Mouse (Mus musculus) midbrain, embryonic 16.5 days (tissue): ENCODE measurements around the gene Serpina1e. TPM values are rescaled to one million over a fixed set of nuclear protein-coding genes. Genes with fewer than 3 reads are reported as not detected.
A peak's percentile ranks its signal among the peaks of the same experiment; 100 is the strongest.

Source experiments
- ATAC-seq: fragments of 200-750 bp; cut with Nextera tagmentation; 2 replicates; pipeline ENCODE4 v1.8.0; 2017; ENCODE audit warnings: moderate TSS enrichment
- H3K27ac ChIP-seq: fragments of 300-500 bp; sonication (generic); 2 replicates; pipeline ENCODE4 v1.5.1; 2014; ENCODE audit warnings: mild to moderate bottlenecking, low read length, mixed read lengths
- H3K27me3 ChIP-seq: fragments of 300-500 bp; sonication (generic); 2 replicates; pipeline ENCODE4 v1.6.1; 2014; ENCODE audit warnings: low read depth, low read length, mixed read lengths; ENCODE audit not compliant: control insufficient read depth, insufficient read depth
- H3K36me3 ChIP-seq: fragments of 300-500 bp; sonication (generic); 2 replicates; pipeline ENCODE4 v1.6.1; 2014; ENCODE audit warnings: mild to moderate bottlenecking, low read length, moderate library complexity, mixed read lengths; ENCODE audit not compliant: control insufficient read depth, insufficient read depth
- H3K4me1 ChIP-seq: fragments of 300-500 bp; sonication (generic); 2 replicates; pipeline ENCODE4 v1.6.1; 2014; ENCODE audit warnings: mild to moderate bottlenecking, low read length, mixed read lengths; ENCODE audit not compliant: control insufficient read depth, insufficient read depth
- H3K4me2 ChIP-seq: fragments of 300-500 bp; sonication (generic); 2 replicates; pipeline ENCODE4 v1.6.1; 2014; ENCODE audit warnings: mild to moderate bottlenecking, low read length, mixed read lengths
- H3K4me3 ChIP-seq: fragments of 300-500 bp; sonication (generic); 2 replicates; pipeline ENCODE4 v1.5.1; 2014; ENCODE audit warnings: low read depth, mild to moderate bottlenecking, low read length, moderate library complexity, mixed read lengths
- H3K9ac ChIP-seq: fragments of 300-500 bp; sonication (generic); 2 replicates; pipeline ENCODE4 v1.6.1; 2014; ENCODE audit warnings: low read depth, low read length, mixed read lengths
- H3K9me3 ChIP-seq: fragments of 300-500 bp; sonication (generic); replicated peaks from 2 replicates; pipeline ENCODE4 v1.6.1; 2014; ENCODE audit warnings: mild to moderate bottlenecking, low read length, mixed read lengths; ENCODE audit not compliant: control insufficient read depth, poor library complexity, severe bottlenecking
- WGBS: fragments of 180-500 bp; shearing (Covaris S2); extraction: QIAGEN DNeasy Blood & Tissue Kit; methylation state at CpG from one replicate; pipeline ENCODE4 v1.1.7; 2014; 5-methylcytosine and 5-hydroxymethylcytosine counted together
- polyA plus RNA-seq: library from polyadenylated mRNA; unstranded; fragments of >200 nt; fragmentation: Nextera tagmentation; extraction: Ambion mirVana; gene quantifications from 2 replicates; pipeline ENCODE4 v1.2.1, GENCODE M21; 2015

Serpina1e gene
- polyA plus RNA-seq: not detected in 2 replicates

DNA sequence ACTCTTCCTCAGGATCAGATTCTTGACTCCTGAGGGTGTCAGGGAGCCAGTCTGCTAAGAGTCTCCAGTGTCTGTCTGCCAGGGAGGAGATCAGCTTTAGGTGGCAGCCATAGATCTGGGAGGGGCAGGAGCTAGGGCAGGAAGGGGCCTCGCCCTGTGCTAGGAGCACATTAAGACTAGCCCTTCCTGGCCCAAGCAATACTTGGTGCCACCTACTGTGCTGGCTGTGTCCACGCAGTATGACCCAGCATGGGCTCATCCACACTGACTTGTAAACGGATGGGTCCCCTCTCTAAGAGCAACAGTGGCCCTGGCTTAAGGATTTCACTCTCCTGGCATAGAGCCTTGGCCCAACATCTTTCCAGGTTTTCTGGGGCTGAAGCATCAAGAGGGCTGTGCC lies at the start of gene Serpina1e:
Gene Serpina1e, minus strand, starts transcription at position 178 of the 400 bp plus-strand sequence.
- no peak within 1 kb of the TSS for H3K4me2 ChIP-seq
- no peak within 1 kb of the TSS for H3K9ac ChIP-seq
- H3K36me3 ChIP-seq: no peaks in the 10 kb centered on the region
- no peak within 1 kb of the TSS for H3K4me3 ChIP-seq
- no peaks in the 10 kb centered on the region for H3K9me3 ChIP-seq
- ATAC-seq: no peak
- WGBS: 78% methylated on average over 3 of the region's 3 CpGs
- no peaks in the 10 kb centered on the region for H3K4me1 ChIP-seq
- no peak within 1 kb of the TSS for H3K27ac ChIP-seq
- H3K27me3 ChIP-seq: no peaks in the 10 kb centered on the region

DNA sequence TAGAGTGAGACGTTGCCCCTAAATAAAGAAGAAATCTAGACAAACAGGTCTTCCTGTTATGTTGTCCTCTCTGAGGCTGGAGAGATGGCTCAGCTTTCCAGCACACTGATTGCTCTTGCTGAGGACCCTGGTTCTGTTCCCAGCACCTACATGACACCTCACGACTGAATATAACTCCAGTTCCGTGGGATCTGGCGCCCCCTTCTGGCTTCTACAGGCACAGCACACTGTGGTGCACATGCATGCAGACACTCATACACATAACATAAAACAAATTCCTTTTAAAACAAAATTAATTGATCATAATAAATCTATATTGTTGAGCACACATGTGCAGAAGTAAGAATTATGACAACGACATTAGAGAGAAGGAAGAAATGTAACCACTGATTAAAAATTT lies 45.9 kb upstream of the Serpina1e start:
- H3K9ac ChIP-seq: no peak overlapping the region
- 87% methylated on average over 5 of the region's 5 CpGs for WGBS
- H3K27ac ChIP-seq: no peak overlapping the region
- no peaks in the 10 kb centered on the region for H3K9me3 ChIP-seq
- no peak for ATAC-seq
- no peaks in the 10 kb centered on the region for H3K4me1 ChIP-seq
- no peaks in the 10 kb centered on the region for H3K27me3 ChIP-seq
- no peak overlapping the region for H3K4me2 ChIP-seq
- H3K36me3 ChIP-seq: no peaks in the 10 kb centered on the region
- H3K4me3 ChIP-seq: no peak overlapping the region

DNA sequence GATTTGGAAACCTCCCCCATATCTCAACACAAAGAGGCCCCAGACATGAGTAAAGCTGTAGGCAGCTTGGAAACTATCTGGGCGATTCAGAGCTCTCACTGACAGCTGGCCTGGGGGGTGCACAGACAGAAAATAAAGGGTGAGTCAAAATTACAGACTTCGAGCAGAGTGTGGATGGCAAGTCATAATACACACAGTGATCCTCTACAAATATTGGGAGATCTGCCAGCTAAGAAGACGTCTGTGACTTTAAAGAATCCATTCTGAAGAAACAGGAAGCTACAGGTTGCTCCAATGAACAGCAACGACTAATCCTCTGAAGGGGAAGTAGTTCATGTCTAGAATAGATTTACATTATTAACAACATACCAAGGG lies 44.5 kb upstream of the Serpina1e start:
- no peak overlapping the region for H3K4me3 ChIP-seq
- H3K27me3 ChIP-seq: no peaks in the 10 kb centered on the region
- no peaks in the 10 kb centered on the region for H3K9me3 ChIP-seq
- H3K4me1 ChIP-seq: no peaks in the 10 kb centered on the region
- H3K4me2 ChIP-seq: no peak overlapping the region
- ATAC-seq: no peak
- no peaks in the 10 kb centered on the region for H3K36me3 ChIP-seq
- WGBS: 61% methylated on average over 4 of the region's 4 CpGs
- H3K27ac ChIP-seq: no peak overlapping the region
- no peak overlapping the region for H3K9ac ChIP-seq

DNA sequence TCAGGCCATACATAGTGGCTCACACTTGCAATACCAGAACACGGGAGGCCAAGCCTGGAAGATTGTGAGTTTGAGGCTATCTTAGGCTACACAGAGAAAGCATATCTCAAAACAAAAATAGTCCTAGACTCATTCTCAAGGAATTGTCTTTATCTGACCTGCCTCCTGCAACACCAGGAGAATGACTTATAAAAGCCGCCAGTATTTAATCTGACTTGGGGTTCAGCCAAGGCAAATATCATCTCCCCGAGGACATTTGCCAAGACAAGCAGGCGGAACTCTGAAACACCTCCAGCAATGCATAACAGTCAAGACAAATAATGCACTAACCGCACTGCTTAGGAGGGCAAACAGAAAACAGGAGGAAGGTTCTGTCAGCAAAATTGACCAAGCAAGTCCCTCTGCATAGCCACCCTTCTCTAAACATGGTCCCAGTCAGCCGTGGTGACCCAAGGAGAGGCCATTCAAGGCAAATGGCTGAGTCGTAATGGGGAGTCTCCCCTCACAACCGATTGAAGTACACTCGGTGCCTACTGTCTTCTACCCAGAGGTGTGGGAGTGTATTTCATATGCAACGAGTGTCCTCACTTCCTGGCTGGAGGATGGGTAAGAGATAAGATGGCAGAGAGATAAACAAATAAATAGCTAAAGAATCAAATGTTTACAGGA lies 43.9 kb upstream of the Serpina1e start:
- no peak overlapping the region for H3K4me3 ChIP-seq
- H3K4me1 ChIP-seq: no peaks in the 10 kb centered on the region
- H3K27me3 ChIP-seq: no peaks in the 10 kb centered on the region
- no peak overlapping the region for H3K9ac ChIP-seq
- H3K36me3 ChIP-seq: no peaks in the 10 kb centered on the region
- no peak overlapping the region for H3K27ac ChIP-seq
- no peak for ATAC-seq
- H3K9me3 ChIP-seq: no peaks in the 10 kb centered on the region
- no peak overlapping the region for H3K4me2 ChIP-seq
- WGBS: 82% methylated on average over 10 of the region's 10 CpGs

DNA sequence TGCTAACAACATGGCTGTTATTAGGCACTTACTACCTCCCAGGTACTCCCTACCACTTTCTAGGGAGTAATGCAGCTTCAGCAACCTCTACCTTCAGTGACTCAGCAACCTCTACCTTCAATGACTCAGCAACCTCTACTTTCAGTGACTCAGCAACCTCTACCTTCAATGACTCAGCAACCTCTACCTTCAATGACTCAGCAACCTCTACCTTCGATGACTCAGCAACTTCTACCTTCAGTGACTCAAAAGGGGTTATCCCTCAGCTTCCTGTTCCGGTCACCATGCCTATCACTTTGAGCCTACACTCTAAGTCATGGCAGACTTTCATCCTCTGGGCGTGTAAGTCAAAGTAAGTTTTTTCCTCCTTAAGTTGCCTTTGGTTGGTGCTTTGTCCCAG lies 41.8 kb upstream of the Serpina1e start:
- Histone ChIP-seq H3K27ac (no peak overlapping the region), H3K4me2 (no peak overlapping the region), H3K4me3 (no peak overlapping the region), H3K36me3 (no peaks in the 10 kb centered on the region), H3K4me1 (no peaks in the 10 kb centered on the region), H3K27me3 (no peaks in the 10 kb centered on the region), H3K9me3 (no peaks in the 10 kb centered on the region), H3K9ac (no peak overlapping the region)
- 90% methylated on average over 3 of the region's 3 CpGs for WGBS
- ATAC-seq: no peak

DNA sequence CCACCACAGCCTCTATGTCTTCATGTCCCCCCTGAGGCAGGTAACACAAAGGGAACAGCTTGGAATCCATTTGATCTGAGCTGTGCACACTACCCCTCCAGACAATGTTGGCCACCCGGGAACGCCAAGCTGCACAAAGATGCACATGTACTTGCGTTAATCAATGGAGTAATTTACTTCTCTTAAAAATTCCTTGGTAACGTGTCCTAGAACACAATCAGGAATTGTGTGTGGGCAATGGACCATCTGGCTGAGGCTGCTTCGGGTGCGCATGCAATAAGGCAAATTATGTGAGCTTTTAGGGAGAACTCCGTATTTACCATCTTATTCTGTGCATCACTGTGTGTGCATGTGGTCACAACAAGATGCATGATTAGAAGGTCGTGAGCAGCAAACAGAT lies 40.8 kb upstream of the Serpina1e start:
- Histone ChIP-seq H3K4me2 (no peak overlapping the region), H3K27me3 (no peaks in the 10 kb centered on the region), H3K27ac (no peak overlapping the region), H3K9ac (no peak overlapping the region), H3K9me3 (no peaks in the 10 kb centered on the region), H3K4me1 (no peaks in the 10 kb centered on the region), H3K36me3 (no peaks in the 10 kb centered on the region), H3K4me3 (no peak overlapping the region)
- no peak for ATAC-seq
- WGBS: 77% methylated on average over 8 of the region's 8 CpGs

DNA sequence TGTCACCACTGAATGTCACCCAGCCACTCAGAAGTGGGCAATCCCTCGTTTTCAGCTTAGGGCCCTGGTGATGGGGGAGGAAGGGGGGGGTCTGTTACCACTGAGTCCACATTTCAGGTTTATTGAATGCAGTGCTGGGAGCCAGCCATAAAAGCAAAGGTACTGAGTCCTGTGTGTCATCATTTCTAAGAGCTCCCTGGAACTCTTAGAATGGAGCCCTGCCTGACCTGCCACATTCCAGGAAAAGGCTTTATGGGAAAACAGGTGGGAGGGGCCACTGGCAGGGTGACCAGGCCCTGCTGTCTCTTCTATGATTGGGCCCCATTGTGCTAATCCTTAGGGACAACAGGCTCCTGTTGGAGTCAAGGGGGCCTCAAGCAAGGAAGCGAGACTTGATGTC lies 37.7 kb upstream of the Serpina1e start:
- Histone ChIP-seq H3K9ac (no peak overlapping the region), H3K4me1 (no peaks in the 10 kb centered on the region), H3K4me3 (no peak overlapping the region), H3K36me3 (no peaks in the 10 kb centered on the region), H3K9me3 (no peaks in the 10 kb centered on the region), H3K4me2 (no peak overlapping the region), H3K27ac (no peak overlapping the region), H3K27me3 (no peaks in the 10 kb centered on the region)
- no peak for ATAC-seq
- WGBS: 52% methylated on average over 2 of the region's 2 CpGs

DNA sequence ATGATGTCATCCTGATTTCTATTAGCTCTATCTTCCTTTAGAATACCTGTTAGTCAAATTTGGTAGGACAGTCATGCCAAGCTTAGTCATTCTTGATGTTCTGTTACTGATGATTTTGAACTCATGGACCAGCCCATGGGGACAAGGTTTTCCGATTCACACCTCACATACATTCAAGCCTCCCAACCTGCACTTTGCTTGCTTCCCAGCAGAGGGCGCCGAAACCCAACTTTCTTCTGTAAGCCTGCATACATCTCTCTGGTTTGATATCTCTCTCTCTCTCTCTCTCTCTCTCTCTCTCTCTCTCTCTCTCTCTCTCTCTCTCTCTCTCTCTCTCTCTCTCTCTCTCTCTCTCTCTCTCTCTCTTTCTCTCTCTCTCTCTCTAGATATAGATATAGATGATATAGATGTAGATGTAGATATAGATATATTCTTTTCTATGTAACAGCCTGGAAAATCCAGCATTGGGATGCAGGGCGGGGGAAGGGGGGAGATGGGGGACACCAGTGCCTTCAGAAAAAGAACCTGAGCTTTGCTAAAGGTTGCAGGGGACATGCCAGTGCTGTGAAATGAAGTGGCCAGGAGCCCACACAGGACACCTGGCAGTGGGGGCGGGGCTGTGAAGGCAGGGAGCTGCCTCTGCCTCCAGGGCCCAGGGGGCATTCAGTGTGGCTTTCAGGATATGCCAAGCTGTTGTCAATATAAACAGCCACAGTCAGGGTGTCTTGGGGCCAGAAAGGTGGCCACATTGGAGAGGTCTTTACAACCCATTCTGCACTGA lies 36.7 kb upstream of the Serpina1e start:
- Histone ChIP-seq H3K9ac (no peak overlapping the region), H3K9me3 (no peaks in the 10 kb centered on the region), H3K27ac (no peak overlapping the region), H3K4me3 (no peak overlapping the region), H3K4me2 (no peak overlapping the region), H3K27me3 (no peaks in the 10 kb centered on the region), H3K4me1 (no peaks in the 10 kb centered on the region), H3K36me3 (no peaks in the 10 kb centered on the region)
- peak; percentile 60; the same call in 1 of the 2 replicates for ATAC-seq
- WGBS: 41% methylated on average over 5 of the region's 5 CpGs

DNA sequence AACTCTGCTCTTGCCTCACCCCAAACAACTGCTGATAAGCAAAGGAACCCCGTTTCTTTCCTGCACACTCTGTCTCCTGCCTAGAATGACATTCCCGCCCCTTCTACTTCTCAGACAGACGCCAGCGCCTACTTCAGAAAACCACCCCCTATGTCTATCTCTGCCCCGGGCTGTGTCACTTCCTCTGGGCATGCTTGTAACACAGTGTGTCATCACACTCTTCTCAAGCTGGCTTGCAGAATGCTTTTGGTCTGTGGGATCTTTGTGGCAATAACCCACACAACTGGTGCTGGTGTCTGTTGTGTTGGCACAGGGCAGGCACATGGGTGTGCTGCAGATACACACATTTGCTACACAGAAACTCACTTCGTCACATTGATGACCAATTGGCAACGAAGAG lies 34.2 kb upstream of the Serpina1e start:
- Histone ChIP-seq H3K36me3 (no peaks in the 10 kb centered on the region), H3K9ac (no peak overlapping the region), H3K27ac (no peak overlapping the region), H3K4me1 (no peaks in the 10 kb centered on the region), H3K9me3 (no peaks in the 10 kb centered on the region), H3K27me3 (no peaks in the 10 kb centered on the region), H3K4me2 (no peak overlapping the region), H3K4me3 (no peak overlapping the region)
- 82% methylated on average over 7 of the region's 7 CpGs for WGBS
- ATAC-seq: no peak
